Mouse (Mus musculus) layer of hippocampus, postnatal 36 days (tissue): ENCODE data around the gene Tnk2. TPM values are rescaled to one million over a fixed set of nuclear protein-coding genes. Genes with fewer than 3 reads are reported as not detected.
"Not testable (repeated sequence)": the region's sequence is repeated elsewhere in the genome, so short reads cannot be mapped to it uniquely, and the experiment has no call there.

Source experiments
- DNase-seq, 2 experiments: peaks; one replicate each; pipeline ENCODE4 v3.0.0; 2022
- total RNA-seq, 2 experiments: library from RNA; stranded (reverse); gene quantifications; 2 replicates each; pipeline ENCODE4 v1.2.3; 2021

Tnk2 gene
- total RNA-seq, 2 experiments from 2014 or later: 189 to 197 TPM

GRCm38 (mm10) chr16:32636331-32636730 is 7.3 kb upstream of the Tnk2 start:
- DNase-seq: no peak

GRCm38 (mm10) chr16:32636871-32637521 is 6.7 kb upstream of the Tnk2 start:
- DNase-seq: no peak

GRCm38 (mm10) chr16:32638476-32638875 is 5.2 kb upstream of the Tnk2 start:
- peak; percentile 65 to 68 for DNase-seq

GRCm38 (mm10) chr16:32640096-32640495 is 3.6 kb upstream of the Tnk2 start:
- no peak for DNase-seq

- DNase-seq: not testable (repeated sequence)
Measured at GRCm38 (mm10) chr16:32640683-32641082, 3.0 kb upstream of the Tnk2 start.

- DNase-seq: no peak
Measured at GRCm38 (mm10) chr16:32641440-32642219, 2.0 kb upstream of the Tnk2 start.

- no peak for DNase-seq
Measured at GRCm38 (mm10) chr16:32642280-32642679, 1.4 kb upstream of the Tnk2 start.

- DNase-seq: peak; percentile 50 to 74
Measured at GRCm38 (mm10) chr16:32644069-32644800, 561 bp downstream of the Tnk2 start.

GRCm38 (mm10) chr16:32644801-32645170 is 1.1 kb downstream of the Tnk2 start:
- DNase-seq: no peak

- DNase-seq: no peak
Measured at GRCm38 (mm10) chr16:32645361-32645914, 1.8 kb downstream of the Tnk2 start.

GRCm38 (mm10) chr16:32646014-32646413 is 2.3 kb downstream of the Tnk2 start:
- DNase-seq: no peak

GRCm38 (mm10) chr16:32647712-32648111 is 4.0 kb downstream of the Tnk2 start:
- no peak for DNase-seq

- DNase-seq: no peak
Measured at GRCm38 (mm10) chr16:32650461-32650860, 6.8 kb downstream of the Tnk2 start.

GRCm38 (mm10) chr16:32650974-32651618 is 7.4 kb downstream of the Tnk2 start:
- DNase-seq: no peak

- no peak for DNase-seq
Measured at GRCm38 (mm10) chr16:32654071-32654733, 10.5 kb downstream of the Tnk2 start.

GRCm38 (mm10) chr16:32655534-32655933 is 11.9 kb downstream of the Tnk2 start:
- DNase-seq: no peak

GRCm38 (mm10) chr16:32656321-32656720 is 12.6 kb downstream of the Tnk2 start:
- DNase-seq: no peak

- no peak for DNase-seq
Measured at GRCm38 (mm10) chr16:32656794-32657193, 13.1 kb downstream of the Tnk2 start.

GRCm38 (mm10) chr16:32657498-32658250 is 14.0 kb downstream of the Tnk2 start:
- no peak for DNase-seq

GRCm38 (mm10) chr16:32658743-32659171 is 15.1 kb downstream of the Tnk2 start:
- DNase-seq: peak in 1 of 2 experiments; percentile 49

GRCm38 (mm10) chr16:32659385-32659784 is 15.7 kb downstream of the Tnk2 start:
- peak; percentile 62 to 63 for DNase-seq
